Mouse (Mus musculus) layer of hippocampus, postnatal 14 days (tissue): ENCODE results near the gene Sdhc. TPM values are rescaled to one million over a fixed set of nuclear protein-coding genes. Genes with fewer than 3 reads are reported as not detected.
"Not testable (repeated sequence)": the region's sequence is repeated elsewhere in the genome, so short reads cannot be mapped to it uniquely, and the experiment has no call there.

ENCODE experiments used
- DNase-seq, 2 experiments: peaks; one replicate each; pipeline ENCODE4 v3.0.0; 2021 to 2022; ENCODE audit warnings: low spot score in 2 of 2, mixed read lengths in 1 of 2
- microRNA-seq, 2 experiments: library from miRNA; unstranded; fragments of <30 nt; microRNA quantifications; one replicate each; pipeline ENCODE4 v1.2.0; 2021
- total RNA-seq, 2 experiments: library from RNA; stranded (reverse); gene quantifications; 2 replicates each; pipeline ENCODE4 v1.2.3; 2021

Sdhc gene
- total RNA-seq, 2 experiments from 2014 or later = 196 to 214 TPM

GRCm38 (mm10) chr1:171085718-171086117, 64.7 kb downstream of the Sdhc start:
- no peak for DNase-seq

DNA sequence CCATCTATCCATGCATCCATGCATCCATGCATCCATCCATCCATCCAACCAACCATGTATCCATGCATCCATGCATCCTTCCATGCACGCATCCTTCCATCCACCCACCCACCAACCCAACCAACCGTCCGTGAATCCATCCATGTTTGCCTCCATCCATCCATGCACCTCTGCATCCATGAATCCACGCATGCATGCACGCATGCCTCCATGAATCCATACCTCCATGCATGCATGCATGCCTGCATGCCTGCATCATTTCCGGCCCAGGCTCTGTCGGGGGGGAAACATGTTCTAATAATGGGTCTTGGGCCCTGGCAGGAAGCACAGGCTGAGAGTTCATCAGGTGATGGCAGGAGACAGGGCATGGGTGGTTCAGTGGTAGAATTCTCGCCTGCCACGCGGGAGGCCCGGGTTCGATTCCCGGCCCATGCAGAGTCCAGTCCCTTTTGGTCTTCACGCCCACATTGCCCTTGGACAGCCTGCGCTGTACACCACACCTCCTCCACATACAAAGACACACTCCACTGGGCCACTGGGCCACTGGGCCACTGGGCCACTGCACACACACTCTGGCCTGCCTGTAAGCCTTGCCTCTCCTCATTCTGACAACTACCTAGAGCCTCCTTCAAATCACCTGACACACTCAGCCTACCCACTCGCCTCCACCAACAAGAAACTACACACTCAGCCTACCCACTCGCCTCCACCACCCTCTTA, 68.7 kb downstream of the Sdhc start:
- not testable (repeated sequence) for DNase-seq

GRCm38 (mm10) chr1:171079825-171080224, 70.6 kb downstream of the Sdhc start:
- DNase-seq = not testable (repeated sequence)

GRCm38 (mm10) chr1:171079345-171079744, 71.1 kb downstream of the Sdhc start:
- DNase-seq = not testable (repeated sequence)

- not testable (repeated sequence) for DNase-seq
Observed at GRCm38 (mm10) chr1:171078419-171078818, 72.0 kb downstream of the Sdhc start.

GRCm38 (mm10) chr1:171077955-171078354, 72.4 kb downstream of the Sdhc start:
- peak in 1 of 2 experiments; percentile 53 for DNase-seq

- DNase-seq = not testable (repeated sequence)
Observed at GRCm38 (mm10) chr1:171077192-171077591, 73.2 kb downstream of the Sdhc start.

Small RNAs within 50 kb of the gene (microRNA-seq; reads per million reads assigned to microRNA genes)
- 0 reads per million in 2 experiments for gene Gm27844

Other genes starting within 250 kb of the Sdhc start
- under 1 TPM in 1 of 2 experiments, not detected in 1; 0.35 TPM for gene Fcrlb, start 237.7 kb downstream of the Sdhc start, total RNA-seq
- gene Fcrla, start 223.0 kb downstream of the Sdhc start, total RNA-seq = under 1 TPM in 1 of 2 experiments, not detected in 1; 0.67 TPM
- 1 to 10 TPM; 3.6 to 3.8 TPM for gene Fcgr2b, start 174.1 kb downstream of the Sdhc start, total RNA-seq
- not detected for gene Fcgr4, start 131.7 kb downstream of the Sdhc start, total RNA-seq
- gene Fcgr3, start 85.7 kb downstream of the Sdhc start, total RNA-seq = 10 to 100 TPM; 10.2 to 11.6 TPM
- 1 to 10 TPM; 1.8 to 3.9 TPM for gene Cfap126, start 36.7 kb downstream of the Sdhc start, total RNA-seq
- gene Mpz, start 108 bp upstream of the Sdhc start, total RNA-seq = not detected
- gene Pcp4l1, start 45.7 kb upstream of the Sdhc start, total RNA-seq = 10 to 100 TPM; 43.1 to 44.4 TPM
- gene Nr1i3, start 63.4 kb upstream of the Sdhc start, total RNA-seq = under 1 TPM in 1 of 2 experiments, not detected in 1; 0.12 TPM
- gene Tomm40l, start 71.9 kb upstream of the Sdhc start, total RNA-seq = 10 to 100 TPM; 66.3 to 75.2 TPM
- gene Apoa2, start 74.5 kb upstream of the Sdhc start, total RNA-seq = 1 to 10 TPM; 1.3 to 3.2 TPM
- gene Fcer1g, start 83.8 kb upstream of the Sdhc start, total RNA-seq = 10 to 100 TPM; 14.4 to 14.6 TPM
- gene Adamts4, start 99.8 kb upstream of the Sdhc start, total RNA-seq = 10 to 100 TPM; 31.5 to 34.6 TPM
- 100 to 1,000 TPM; 274 to 282 TPM for gene Ndufs2, start 100.8 kb upstream of the Sdhc start, total RNA-seq
- 10 to 100 TPM; 54.8 to 62.8 TPM for gene B4galt3, start 119.7 kb upstream of the Sdhc start, total RNA-seq
- 10 to 100 TPM; 24.2 to 25.2 TPM for gene Ppox, start 130.6 kb upstream of the Sdhc start, total RNA-seq
- 10 to 100 TPM; 49.2 to 53.6 TPM for gene Usp21, start 137.4 kb upstream of the Sdhc start, total RNA-seq
- gene Ufc1, start 144.4 kb upstream of the Sdhc start, total RNA-seq = 100 to 1,000 TPM; 112 TPM
- 10 to 100 TPM; 32.4 to 32.7 TPM for gene Dedd, start 178.5 kb upstream of the Sdhc start, total RNA-seq
- gene Nit1, start 195.0 kb upstream of the Sdhc start, total RNA-seq = 10 to 100 TPM; 40.5 to 41.4 TPM
- gene Pfdn2, start 195.1 kb upstream of the Sdhc start, total RNA-seq = 100 to 1,000 TPM; 123 to 135 TPM
- 1 to 10 TPM; 6.8 to 7.4 TPM for gene Klhdc9, start 210.2 kb upstream of the Sdhc start, total RNA-seq
- gene Nectin4, start 219.5 kb upstream of the Sdhc start, total RNA-seq = 1 to 10 TPM; 2.1 to 3.1 TPM
- gene Arhgap30, start 238.4 kb upstream of the Sdhc start, total RNA-seq = 1 to 10 TPM; 2.1 to 2.4 TPM